Mouse (Mus musculus): Measurements from ENCODE around the gene Zfp1.

DNA sequence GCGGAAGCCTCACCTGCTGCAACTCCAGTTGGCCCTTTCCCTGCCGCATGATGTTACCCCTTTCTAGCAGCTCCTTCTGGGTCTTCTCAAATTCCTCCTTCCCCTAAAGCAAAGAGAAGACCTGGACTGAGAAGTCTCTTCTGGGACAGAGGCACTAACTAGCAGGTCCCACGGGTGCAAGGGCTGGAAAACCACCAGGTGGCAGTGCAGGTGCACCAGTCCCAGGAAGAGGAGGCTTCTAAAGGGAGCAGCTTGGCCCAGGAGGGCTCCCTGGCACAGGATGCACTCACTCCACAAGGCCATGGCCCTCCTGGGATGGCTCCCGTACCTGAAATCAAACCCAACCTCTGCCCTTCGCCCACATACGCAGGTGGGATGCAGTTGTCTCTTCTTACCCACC, 69.4 kb downstream of the Zfp1 start:
- TF ChIP-seq CTCF (IDR thresholded peaks at IDR 0.05; ENCODE audit: low read depth) (peak; percentile 91), EP300 (optimal IDR thresholded peaks at IDR 0.05) (no peak)

Data from stomach, postnatal 0 days (tissue).